Mouse (Mus musculus) MEL-GATA-1-ER (cell line): ENCODE measurements around the gene Lgsn.
A peak's percentile ranks its signal among the peaks of the same experiment; 100 is the strongest.

Experiments
- DNase-seq: peaks from one replicate; pipeline ENCODE4 v3.0.0-alpha.2; 2012; ENCODE audit warnings: low read depth; ENCODE audit errors: extremely low read depth

Gene Lgsn

GRCm38 (mm10) chr1:31176101-31176500, at the start of gene Lgsn:
Gene Lgsn (plus strand): TSS chr1:31176401.
- DNase-seq, result no peak

- DNase-seq, result no peak
Observed at GRCm38 (mm10) chr1:31138387-31138786, 37.8 kb upstream of the Lgsn start.

- no peak for DNase-seq
Observed at GRCm38 (mm10) chr1:31142288-31143094, 33.7 kb upstream of the Lgsn start.

GRCm38 (mm10) chr1:31143571-31143970, 32.6 kb upstream of the Lgsn start:
- no peak for DNase-seq

GRCm38 (mm10) chr1:31149671-31150070, 26.5 kb upstream of the Lgsn start:
- no peak for DNase-seq

- no peak for DNase-seq
Observed at GRCm38 (mm10) chr1:31150546-31150945, 25.7 kb upstream of the Lgsn start.

- no peak for DNase-seq
Observed at GRCm38 (mm10) chr1:31152799-31153426, 23.3 kb upstream of the Lgsn start.

- DNase-seq, result peak; percentile 0
Observed at GRCm38 (mm10) chr1:31153793-31154349, 22.3 kb upstream of the Lgsn start.

GRCm38 (mm10) chr1:31156185-31156584, 20.0 kb upstream of the Lgsn start:
- DNase-seq, result no peak

GRCm38 (mm10) chr1:31156884-31157283, 19.3 kb upstream of the Lgsn start:
- DNase-seq, result no peak

GRCm38 (mm10) chr1:31164527-31165189, 11.5 kb upstream of the Lgsn start:
- no peak for DNase-seq

GRCm38 (mm10) chr1:31165326-31166121, 10.7 kb upstream of the Lgsn start:
- no peak for DNase-seq

GRCm38 (mm10) chr1:31175401-31175800, 800 bp upstream of the Lgsn start:
- no peak for DNase-seq

GRCm38 (mm10) chr1:31178264-31178663, 2.1 kb downstream of the Lgsn start:
- no peak for DNase-seq

- DNase-seq, result no peak
Observed at GRCm38 (mm10) chr1:31190237-31190866, 14.2 kb downstream of the Lgsn start.

- DNase-seq, result no peak
Observed at GRCm38 (mm10) chr1:31195633-31196032, 19.4 kb downstream of the Lgsn start.

- no peak for DNase-seq
Observed at GRCm38 (mm10) chr1:31196959-31197358, 20.8 kb downstream of the Lgsn start.

- DNase-seq, result no peak
Observed at GRCm38 (mm10) chr1:31203771-31204170, 27.6 kb downstream of the Lgsn start.

- DNase-seq, result no peak
Observed at GRCm38 (mm10) chr1:31205346-31205745, 29.1 kb downstream of the Lgsn start.

- no peak for DNase-seq
Observed at GRCm38 (mm10) chr1:31205770-31206169, 29.6 kb downstream of the Lgsn start.

GRCm38 (mm10) chr1:31210144-31210543, 33.9 kb downstream of the Lgsn start:
- DNase-seq, result peak; percentile 5
